Mouse (Mus musculus) brain, adult 10 weeks (tissue): ENCODE measurements around the gene Gars. TPM values are rescaled to one million over a fixed set of nuclear protein-coding genes. Genes with fewer than 3 reads are reported as not detected.

Experiments used
- polyA plus RNA-seq: library from polyadenylated mRNA; stranded (reverse); fragments of 350-450 nt; fragmentation: Illumina TruSeq; extraction: RNeasy Lipid Tissue Mini Kit (QIAGEN cat#74804); gene quantifications from one replicate; pipeline ENCODE4 v1.2.3, GENCODE M21; 2015; ENCODE audit warnings: low read depth, low replicate concordance

The Gars gene
- 132 TPM for polyA plus RNA-seq

GRCm38 (mm10) chr6:55037799-55038670 is at the start of gene Gars:
Gene Gars, plus strand, starts transcription at chr6:55038007.

GRCm38 (mm10) chr6:54992734-54993260 is 45.0 kb upstream of the Gars start, which contains the start of gene Ggct:
Gene Ggct, minus strand, starts transcription at chr6:54992950.

Other genes with a start within 250 kb of the Gars start
- 9.4 TPM for gene Znrf2, start 221.1 kb upstream of the Gars start, polyA plus RNA-seq
- gene Nod1, start 65.4 kb upstream of the Gars start, polyA plus RNA-seq, result 3.6 TPM
- gene Ggct, start 45.1 kb upstream of the Gars start, polyA plus RNA-seq, result 38.6 TPM
- gene Crhr2, start 95.0 kb downstream of the Gars start, polyA plus RNA-seq, result 2.1 TPM
- gene Inmt, start 137.0 kb downstream of the Gars start, polyA plus RNA-seq, result 2.8 TPM
- 11.1 TPM for gene Mindy4, start 165.4 kb downstream of the Gars start, polyA plus RNA-seq